Mouse (Mus musculus) B cell, adult 2 months (primary cell): ENCODE results near the gene Bend4.
A peak's percentile ranks its signal among the peaks of the same experiment; 100 is the strongest.

Source experiments
- DNase-seq, 2 experiments: peaks; one replicate each; pipeline ENCODE4 v3.0.0; 2022

The Bend4 gene

DNA sequence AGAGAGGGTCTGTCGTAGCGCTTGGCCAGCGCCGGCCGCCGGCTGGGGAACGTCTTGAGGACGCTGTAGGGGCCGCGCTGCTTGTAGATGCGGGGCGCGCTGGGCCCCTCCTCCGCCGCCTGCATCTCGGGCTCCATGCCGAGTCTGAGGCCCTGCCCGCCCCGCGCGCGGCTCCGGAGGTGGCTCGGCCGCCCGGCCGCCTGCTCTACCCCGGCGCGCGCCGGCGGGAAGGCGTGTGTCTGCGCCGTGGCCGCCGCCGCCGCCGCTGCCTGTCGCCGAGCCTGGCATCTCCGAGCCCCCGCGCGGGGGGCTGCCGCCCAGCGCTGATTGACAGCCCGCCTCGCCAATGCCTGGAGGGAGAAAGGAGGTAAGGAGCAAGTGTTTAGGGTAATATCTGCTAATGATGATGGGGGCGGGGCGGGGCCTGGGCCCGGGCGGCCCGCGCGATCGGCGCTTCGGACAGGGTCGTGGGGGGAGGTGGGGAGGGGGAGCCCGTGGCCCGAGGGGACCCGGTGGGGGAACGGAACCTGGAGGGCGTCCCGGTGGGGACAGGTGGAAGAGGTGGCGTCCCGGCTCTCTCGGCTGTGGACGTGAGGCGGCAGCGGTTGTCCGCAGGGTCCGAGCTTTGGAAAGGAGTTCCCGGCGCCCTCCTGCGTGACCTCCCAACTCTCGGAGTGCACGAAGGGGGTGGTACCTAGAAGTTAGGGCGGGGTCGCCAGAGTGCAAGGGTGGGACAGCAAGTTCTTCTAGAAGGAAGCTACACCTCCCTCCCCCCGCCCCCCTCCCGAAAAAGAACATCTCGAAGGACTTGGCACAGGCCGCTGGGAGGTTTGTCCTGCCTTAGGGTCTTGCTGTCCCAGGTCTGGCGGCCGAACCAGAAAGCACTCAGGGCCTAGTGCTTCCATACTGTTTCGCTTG lies at the start of gene Bend4:
Gene Bend4 (minus strand): TSS at position 868 of the 918 bp plus-strand sequence.
- peak; percentile 62 to 63 for DNase-seq

DNA sequence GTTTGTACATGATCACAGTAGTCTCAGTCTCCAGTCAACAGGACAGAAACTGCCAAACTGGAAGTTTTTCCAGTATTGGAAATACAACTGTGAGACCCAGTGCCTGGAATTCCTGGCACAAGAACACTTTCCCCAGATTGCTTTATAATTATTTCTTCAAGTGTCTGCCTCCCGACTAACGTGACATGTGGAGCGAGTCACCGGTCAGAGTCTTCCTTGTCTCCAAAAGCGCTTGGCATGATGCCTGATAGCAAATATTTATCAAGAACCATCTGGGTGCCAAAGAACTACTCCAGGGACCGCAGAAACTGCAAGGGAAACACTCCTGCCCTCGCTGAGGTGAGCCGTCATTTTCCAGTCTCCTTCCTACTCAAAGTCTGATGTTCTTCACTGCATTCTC lies 45.6 kb upstream of the Bend4 start:
- DNase-seq, result no peak

DNA sequence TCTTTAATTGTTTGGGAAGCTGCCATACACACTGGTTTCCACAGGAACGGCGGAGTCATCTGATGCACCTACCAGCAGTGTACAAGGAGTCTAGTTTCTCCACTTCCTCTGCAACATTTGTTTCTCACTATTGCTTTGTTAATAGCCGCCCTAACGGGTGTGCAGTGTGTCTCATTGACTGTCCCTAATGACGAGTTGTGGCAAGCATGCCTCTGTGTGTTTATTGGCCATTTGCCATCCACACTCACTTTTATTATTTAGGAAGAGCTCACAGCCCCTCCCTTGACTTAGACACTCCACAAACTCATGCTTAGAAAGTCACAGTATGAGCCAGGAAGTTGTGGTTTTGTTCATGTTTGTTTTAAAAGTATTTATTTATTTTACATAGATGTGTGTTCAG lies 45.0 kb upstream of the Bend4 start:
- DNase-seq, result no peak

DNA sequence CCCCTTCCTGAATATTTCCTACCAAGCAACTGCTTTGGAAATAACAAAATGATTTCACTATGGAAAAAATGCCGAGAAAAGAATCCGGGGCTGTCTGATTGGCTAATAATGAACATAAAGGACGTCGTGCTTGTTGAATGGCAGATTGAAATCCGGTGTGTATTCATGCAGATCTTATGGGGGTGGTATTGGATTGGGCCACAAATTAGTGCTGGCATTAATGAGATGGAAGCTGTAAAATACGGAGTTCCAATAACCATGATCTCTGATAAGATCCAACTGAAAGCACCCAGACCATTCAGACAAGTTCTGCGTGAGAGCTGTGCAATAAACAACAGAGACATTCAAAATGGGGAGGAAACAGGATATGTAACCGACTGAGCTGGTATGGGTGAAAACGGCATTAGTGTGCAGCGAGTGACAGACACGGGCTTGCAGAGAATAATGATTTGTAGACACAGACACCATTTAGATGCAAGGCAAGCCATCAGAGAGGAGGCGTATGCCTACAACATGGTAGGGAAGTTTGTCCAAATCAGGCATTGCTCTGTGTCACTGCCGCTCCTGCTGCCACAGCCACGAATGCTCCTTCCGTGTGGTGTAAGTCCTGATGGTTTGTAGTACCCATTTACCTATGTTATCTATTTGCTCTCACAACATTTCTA lies 38.9 kb upstream of the Bend4 start:
- DNase-seq, result no peak

DNA sequence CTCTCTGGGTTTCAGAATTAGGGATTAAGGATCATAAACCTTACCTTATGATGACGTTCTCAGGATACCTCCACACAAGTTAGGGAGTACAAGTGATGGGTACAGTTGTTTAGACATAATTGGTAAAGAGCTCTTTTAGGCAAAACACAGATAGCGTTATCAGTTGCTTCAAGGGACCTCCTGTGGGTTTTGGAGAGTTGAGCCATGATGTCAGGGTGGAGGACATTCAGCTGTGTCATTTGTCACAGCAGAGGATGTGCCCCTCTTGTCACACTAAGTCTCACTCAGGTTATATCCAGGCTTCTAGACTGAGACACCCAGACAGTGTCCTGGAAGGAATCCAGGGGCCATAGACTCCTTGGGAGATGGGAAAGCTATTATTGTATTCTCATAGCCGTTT lies 36.8 kb upstream of the Bend4 start:
- no peak for DNase-seq

DNA sequence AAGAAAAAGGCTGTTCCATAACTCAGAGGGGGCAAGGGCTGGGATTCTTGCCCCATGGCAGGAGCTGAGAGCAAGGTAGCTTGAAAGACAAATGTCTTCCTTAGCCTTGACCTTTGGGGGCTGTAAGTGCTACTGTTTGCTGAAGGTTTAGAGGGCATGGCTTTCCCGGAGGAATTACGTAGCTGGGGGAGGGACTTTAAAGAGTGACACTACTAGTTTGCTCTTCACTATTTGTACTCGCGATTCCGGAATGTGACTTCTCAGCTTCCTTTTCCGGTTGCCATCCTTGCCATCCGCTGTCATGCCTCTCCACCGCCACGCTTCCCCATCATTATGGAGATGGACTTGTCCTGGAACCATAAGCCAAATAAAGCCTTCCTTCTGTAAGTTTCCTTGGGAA lies 35.5 kb upstream of the Bend4 start:
- DNase-seq, result no peak

DNA sequence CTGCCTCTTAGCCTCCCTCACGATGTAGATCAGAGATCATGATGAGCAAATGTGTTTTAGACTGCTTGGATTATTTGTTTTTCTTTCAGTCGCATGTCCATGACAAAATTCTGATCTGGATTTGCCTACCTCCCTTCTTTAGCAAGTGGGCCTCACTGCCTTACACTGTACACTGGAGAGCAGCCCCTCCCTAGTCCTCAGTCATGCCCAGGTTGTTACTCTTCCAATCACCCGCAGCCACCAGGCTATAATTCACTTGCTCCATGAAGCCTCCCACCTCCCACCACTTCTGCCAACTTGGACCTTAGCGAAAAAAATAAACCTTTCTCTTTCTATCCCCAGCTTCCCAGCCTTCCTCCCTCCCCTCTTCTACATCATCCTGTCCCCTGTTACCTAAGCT lies 34.2 kb upstream of the Bend4 start:
- no peak for DNase-seq

DNA sequence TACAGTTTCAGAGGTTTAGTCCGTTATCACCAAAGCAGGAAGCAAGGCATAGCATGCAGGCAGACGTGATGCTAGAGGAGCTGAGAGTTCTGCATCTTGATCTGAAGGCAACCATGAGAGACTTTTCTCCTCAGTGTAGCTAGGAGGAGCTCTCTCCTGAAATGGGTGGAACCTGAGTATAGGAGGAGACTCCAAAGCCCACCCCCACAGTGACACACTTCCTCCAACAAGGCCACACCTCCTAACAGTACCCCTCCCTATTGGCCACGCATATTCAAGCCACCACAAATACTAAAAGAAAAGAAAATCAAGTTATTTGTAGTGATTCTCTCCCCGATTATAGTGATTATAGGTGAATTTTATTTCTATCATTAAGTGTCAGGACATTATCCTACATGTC lies 28.7 kb upstream of the Bend4 start:
- no peak for DNase-seq

DNA sequence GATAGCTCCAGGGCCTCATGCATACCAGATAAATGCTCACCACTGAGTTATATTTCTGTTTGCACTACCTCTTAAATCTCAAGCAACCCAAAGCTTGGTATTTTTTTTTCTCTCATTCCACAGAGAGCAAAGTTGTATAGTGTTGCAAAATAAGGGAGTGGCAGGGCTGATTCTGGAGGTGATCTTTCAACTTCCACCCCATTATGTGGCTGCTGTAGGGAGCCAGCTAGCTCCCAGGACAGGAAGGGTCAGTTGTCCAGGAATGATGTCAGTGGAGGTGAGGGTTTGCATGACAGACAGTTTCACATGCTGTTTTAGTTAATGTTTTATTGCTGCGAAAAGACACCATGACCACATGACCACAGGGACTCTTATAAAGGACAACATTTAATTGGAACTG lies 26.2 kb upstream of the Bend4 start:
- no peak for DNase-seq

DNA sequence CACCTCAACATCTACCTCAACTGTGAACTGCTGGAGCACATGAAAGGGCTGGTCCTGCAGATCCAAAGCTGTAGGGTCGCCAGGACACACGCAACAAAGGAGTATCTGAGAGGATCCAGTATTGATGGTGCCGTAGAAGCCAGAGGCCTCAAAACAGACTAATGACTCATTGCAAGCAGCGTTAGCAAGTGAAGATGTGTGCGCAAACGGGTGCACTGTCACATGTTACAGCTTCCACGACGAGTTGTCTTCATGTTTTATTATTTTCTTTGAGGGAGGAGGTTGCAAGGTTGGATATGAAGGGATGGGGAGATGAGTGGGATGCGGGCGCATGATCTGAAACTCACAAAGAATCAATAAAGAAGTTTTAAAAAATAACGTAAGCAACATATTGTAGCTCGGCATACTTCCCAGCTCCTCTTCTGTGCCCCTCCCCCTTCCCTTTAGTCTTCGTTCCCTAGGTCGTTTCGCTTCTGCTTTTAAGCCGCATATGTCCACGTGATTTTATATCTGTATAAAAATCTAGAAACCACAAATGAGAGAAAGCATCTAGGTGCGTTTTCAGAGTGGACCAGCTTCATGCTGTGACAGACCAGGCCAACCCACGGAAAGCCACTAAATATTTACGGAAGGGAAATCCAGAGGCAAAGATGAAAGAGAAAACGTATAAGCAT lies 22.0 kb upstream of the Bend4 start:
- DNase-seq, result peak; percentile 50 to 61

DNA sequence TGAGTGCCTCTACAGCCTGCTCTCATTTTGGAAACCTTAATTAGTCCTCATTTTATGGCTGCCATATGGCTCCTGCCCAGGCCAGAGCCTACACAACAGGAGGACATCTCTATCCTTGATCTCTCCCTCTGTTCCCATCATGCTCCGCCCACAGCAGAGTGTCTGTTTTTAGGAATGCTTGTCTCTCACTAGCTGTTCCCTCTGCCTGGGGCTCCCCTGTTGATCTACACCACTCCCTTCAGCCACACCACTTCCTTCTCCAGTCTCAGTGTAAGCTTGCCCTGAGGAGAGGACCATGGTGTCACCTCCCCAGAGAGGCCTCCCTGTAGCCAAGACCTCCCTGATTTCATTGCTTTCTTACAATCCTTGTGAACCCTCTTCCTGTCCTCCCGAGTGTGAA lies 18.4 kb upstream of the Bend4 start:
- DNase-seq, result no peak

DNA sequence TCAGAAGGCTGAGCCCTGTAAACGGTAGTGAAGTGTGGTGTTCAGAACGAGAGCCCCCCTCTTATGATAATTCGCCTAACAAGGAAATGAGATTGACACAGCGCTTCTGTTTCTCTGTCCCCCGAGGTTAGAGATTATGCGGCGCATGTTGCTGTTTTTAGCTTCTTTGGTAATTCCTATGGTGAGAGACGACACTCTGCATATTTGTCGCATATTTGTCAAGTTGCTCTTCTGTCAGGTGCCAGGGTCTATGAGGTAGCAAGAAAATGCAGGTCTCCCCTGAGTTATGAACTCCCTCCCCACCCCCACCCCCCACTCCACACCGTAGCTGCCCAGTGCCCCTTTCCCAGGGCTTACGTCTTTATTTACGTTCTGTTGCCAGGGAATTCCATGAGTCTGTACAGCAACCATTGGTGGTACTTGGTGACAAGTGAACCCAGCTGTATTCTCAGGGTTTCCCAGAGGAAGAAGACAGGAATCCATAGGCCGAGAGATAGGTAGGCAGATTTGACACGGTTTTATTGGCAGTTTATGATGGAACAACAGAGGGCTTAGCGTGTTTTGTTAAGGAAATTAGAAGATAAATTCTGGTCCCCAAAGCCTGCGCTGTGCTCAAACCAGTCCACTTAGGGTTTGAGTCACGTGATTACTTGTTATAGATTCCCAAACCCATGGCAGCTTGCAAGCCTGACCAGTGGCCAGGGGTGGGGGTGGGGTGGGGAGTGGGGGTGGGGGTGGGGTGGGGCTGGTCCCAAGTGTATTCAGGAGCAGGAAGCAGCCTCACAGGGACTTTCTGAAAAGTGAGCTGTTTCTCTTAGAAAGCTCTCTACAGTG lies 16.3 kb upstream of the Bend4 start:
- DNase-seq, result no peak

DNA sequence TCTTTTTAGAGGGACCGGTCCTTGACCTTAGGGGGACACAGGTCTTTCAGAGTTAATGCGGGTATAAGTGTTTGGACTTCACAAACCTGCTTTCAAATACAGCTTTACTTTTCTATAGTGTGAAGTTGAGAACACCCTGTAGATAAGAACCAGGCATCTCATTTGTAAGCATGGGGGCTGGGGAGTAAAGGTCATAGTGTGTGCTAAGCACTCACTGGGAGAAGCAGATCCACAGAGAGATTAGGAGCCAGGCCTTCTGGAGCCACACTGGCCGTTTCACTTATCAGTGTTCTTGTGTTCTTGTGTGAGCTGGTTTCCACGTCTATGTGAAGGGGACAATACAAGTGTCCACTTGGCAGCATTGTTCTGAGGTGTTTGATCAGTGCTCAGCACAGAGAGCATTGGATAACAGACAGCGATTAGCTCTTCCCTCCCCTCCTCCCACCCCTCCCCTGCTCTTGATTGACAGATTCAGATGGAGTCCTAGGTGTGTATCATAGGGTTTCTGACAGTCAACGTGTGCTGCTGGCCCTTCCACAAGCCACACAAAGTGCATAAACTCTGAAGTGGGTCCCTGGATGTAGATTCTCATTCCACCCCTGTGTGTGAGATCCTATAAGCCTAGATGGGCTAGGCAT lies 14.8 kb upstream of the Bend4 start:
- no peak for DNase-seq

DNA sequence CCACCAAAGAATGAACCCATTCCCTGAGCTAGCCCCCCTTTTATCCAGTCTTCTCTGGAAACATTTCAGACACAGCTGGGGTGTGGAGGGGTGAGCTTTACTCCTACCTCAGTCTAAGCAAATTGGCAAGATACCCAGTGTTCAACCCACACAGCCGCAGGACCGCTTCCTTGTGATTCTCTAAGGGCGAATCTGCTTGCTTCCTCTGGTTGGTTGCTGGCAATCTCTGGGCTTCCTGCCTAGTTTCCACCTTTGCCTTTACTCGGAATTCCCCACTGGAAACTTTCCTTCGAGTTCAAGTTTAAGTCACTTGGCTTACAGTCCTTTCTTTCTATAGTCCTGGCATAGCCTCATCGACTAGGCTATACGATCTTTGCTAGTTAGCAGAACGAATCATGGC lies 12.5 kb upstream of the Bend4 start:
- DNase-seq, result no peak

DNA sequence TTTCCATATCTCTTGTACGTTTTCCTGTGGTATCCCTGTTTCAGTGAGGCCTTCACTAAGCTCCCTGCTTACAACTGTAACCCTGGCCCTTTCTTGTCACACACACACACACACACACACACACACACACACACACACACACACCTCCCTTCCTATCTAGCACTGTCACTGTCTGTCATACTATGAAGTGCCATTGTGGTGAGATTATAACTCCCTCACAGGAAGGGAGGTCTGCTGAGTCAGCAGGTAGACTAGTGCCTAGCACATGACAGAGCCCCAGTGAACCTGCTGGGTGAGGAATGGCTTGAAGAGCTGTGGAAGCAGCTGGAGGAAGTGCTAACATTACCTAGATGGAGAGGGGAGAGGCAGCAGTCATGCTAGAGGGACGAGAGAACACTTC lies 9.3 kb upstream of the Bend4 start:
- DNase-seq, result no peak

DNA sequence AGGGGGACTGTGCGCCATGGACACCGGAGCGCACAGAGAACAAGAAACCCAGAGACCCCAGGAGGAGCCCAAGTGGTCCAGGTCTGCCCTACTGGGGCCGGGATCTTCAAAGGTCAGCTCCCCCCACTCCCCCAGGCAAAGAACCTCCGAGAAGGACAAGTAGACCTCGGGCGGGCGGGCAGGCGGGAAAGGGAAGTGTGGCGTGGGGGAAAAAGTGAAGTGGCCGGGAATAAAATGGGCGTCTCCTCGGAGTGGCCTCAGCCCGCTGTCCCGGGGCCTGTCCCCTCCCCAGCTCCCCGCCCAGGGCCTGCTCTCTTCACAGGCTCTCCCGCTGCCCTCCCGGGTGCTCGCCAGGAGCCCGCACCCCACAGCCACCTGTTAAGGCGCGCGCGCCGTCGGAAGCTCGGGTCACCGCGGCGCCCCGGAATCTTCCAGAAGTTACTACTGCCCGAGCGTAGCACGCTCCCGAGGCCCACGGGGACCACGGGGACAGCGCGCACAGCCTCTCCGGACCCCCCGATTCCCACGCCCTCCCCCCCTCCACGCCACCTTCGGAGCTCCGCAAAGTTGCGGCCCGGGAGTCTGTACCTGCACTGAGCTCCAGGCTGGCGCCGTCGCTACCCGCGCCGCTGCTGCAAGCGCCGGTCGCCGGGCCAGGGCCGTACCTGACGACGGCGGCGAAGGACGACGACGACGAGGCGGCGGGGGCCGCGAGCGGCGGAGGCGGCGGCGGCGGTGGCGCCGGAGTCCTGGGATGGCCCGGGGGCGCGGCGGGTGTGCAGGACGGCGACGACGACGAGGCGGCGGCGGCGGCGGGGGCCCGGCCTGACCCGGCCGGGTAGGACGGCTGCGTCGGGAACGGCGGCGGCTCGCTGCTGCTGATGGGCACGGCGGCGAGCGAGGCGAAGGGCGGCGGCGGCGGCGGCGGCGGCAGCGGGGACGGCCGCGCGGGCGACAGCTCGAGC lies 1.4 kb downstream of the Bend4 start:
- DNase-seq, result peak in 1 of 2 experiments; percentile 15

DNA sequence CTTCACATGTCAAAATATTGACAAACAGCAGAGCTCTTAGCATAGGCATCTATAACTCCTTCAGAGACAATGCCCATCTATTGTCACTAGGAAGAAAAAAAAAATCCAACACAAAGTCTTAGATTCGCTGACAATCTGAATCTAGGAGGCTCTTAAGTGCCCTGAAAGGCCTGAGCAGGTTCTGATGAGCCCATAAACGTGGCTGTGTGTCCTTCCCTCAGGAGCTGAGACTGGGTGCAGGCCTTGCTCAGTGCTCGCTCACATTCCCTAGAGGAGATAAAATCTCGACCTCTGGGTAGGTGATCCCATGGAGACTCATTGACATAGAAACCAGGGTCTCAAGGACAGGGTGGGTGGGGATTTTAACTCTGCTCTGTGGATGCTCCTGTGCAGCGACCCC lies 2.1 kb downstream of the Bend4 start:
- DNase-seq, result no peak

DNA sequence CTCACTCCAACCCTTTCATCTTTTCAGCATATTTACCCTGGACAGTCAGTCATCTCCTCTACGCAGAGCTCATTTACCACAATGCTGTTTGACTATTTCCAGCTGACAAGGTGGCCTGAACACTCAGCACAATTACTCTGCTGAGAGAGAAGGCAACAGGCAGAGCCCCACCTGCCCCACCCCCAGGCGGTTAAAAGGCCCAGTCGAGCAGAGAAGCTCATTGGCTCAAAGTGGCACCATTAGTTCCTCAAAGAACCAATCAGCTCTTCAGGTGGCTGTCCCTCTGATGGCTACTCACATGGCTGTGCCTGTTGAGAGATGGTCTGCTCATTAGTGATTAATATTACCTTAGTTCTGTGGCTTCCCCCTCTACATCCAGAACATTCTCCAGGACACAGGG lies 3.5 kb downstream of the Bend4 start:
- no peak for DNase-seq

DNA sequence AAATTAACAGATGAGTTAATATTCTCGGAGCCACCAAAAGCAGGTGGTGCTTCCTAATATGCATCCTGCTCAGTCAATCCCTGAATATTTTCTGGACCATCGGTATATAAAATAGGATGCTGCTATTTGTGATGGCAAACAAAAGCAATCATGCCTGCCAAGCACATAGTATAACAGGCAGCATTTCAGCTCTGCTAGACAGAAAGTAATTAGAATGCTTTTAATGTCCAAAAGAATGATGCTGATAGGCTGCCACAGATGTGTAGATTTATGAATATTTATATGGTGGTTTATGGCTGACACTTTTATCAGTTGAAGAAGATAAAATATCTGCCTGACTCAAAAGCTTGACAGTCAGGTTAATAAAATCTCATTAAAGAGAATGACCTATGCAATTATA lies 4.1 kb downstream of the Bend4 start:
- DNase-seq, result no peak

DNA sequence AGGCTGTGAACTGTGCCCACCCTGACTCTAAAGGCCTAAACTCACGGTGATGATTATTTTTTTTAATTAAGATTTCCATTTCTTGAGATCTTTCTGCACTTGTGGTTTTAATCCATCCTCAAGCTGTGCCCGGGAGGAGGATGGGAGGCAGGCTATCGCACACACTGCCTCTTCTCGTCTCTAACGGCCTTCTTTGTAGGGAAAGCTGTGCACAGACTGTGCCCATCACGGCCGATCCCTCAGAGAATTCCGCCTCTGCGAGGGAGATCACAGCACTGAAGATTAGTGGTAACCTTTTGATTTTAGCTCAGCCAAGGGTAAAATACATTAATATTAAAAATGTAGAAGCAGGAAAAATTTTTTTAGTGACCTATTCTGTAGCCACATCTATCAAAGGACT lies 4.8 kb downstream of the Bend4 start:
- no peak for DNase-seq

DNA sequence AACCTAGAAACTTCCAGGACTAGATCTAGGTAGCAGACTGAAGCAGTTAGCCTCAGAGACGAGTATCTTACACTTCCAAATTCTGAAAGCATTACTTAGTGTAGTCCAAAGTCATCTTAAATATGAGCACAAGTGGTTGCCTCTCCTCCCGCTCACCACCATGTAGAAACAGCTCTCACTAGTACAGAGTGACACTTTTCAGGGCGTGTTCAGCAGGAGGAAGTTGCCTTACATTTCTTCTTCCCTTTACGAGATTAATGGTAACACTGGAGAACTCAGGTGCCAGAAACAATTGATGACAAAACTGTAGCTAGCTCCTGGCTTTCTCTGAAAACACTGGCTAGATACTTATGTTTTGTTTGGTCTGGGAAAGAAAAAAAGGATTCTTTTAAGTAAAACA lies 8.7 kb downstream of the Bend4 start:
- no peak for DNase-seq
